Mouse (Mus musculus) brain, embryonic 14.5 days (tissue): Measurements from ENCODE around the gene Nln.

ENCODE experiments used
- CTCF ChIP-seq: fragments of 200-500 bp; IDR thresholded peaks from 2 replicates; pipeline ENCODE4 v1.5.1; 2012; ENCODE audit warnings: inconsistent platforms, mild to moderate bottlenecking, moderate library complexity, borderline replicate concordance; ENCODE audit not compliant: insufficient read depth, insufficient read length; ENCODE audit errors: extremely low read depth
- POLR2A ChIP-seq: fragments of 200-500 bp; IDR thresholded peaks from 2 replicates; pipeline ENCODE4 v1.6.1; 2012; ENCODE audit warnings: mild to moderate bottlenecking, inconsistent platforms, borderline replicate concordance; ENCODE audit not compliant: poor library complexity, insufficient read depth, insufficient read length, severe bottlenecking; ENCODE audit errors: extremely low read depth

DNA sequence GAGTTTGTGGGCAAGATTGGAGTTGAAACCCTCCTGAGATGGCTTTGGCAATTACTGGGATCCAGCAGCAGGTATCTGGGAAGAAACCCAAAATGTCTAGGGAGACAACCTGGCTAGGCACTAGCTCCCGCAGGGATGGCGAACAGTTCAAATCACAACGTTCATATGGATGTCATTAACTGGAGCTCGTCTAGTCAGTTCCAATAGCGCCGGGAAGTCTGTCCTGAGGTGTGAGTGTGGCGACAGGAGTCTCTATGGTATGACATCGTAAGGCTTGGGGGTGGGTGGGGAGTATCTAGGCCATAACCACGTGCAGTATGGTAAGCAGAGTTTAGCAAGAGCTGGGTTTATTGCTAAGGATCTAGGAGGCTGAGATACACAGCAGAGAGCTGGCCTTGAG, 46.4 kb downstream of the Nln start:
- TF ChIP-seq CTCF (no peak), POLR2A (no peak)
